Mouse (Mus musculus): ENCODE data around the gene Gm8020.
"Not testable (repeated sequence)": the region's sequence is repeated elsewhere in the genome, so short reads cannot be mapped to it uniquely, and the experiment has no call there.

The Gm8020 gene

GRCm38 (mm10) chr14:42502249-42502648 is at the start of gene Gm8020:
TSS of gene Gm8020 (minus strand) at chr14:42502349.
- not testable (repeated sequence) for DNase-seq

- peak; percentile 8 for DNase-seq
Measured at GRCm38 (mm10) chr14:42543170-42543701, 41.1 kb upstream of the Gm8020 start.

GRCm38 (mm10) chr14:42542316-42543169 is 40.4 kb upstream of the Gm8020 start:
- DNase-seq: not testable (repeated sequence)

GRCm38 (mm10) chr14:42524182-42524581 is 22.0 kb upstream of the Gm8020 start, which contains the start of gene Gm8024:
TSS of gene Gm8024 (minus strand) at chr14:42524282.
- DNase-seq: not testable (repeated sequence)

- DNase-seq: not testable (repeated sequence)
Measured at GRCm38 (mm10) chr14:42463581-42463980, 38.6 kb downstream of the Gm8020 start, which contains the start of gene Gm8011. TSS of gene Gm8011 (plus strand) at chr14:42463881.

Measured in thymus, postnatal 4 days (tissue).